Mouse (Mus musculus): ENCODE measurements around the gene Capn15.

The Capn15 gene

DNA sequence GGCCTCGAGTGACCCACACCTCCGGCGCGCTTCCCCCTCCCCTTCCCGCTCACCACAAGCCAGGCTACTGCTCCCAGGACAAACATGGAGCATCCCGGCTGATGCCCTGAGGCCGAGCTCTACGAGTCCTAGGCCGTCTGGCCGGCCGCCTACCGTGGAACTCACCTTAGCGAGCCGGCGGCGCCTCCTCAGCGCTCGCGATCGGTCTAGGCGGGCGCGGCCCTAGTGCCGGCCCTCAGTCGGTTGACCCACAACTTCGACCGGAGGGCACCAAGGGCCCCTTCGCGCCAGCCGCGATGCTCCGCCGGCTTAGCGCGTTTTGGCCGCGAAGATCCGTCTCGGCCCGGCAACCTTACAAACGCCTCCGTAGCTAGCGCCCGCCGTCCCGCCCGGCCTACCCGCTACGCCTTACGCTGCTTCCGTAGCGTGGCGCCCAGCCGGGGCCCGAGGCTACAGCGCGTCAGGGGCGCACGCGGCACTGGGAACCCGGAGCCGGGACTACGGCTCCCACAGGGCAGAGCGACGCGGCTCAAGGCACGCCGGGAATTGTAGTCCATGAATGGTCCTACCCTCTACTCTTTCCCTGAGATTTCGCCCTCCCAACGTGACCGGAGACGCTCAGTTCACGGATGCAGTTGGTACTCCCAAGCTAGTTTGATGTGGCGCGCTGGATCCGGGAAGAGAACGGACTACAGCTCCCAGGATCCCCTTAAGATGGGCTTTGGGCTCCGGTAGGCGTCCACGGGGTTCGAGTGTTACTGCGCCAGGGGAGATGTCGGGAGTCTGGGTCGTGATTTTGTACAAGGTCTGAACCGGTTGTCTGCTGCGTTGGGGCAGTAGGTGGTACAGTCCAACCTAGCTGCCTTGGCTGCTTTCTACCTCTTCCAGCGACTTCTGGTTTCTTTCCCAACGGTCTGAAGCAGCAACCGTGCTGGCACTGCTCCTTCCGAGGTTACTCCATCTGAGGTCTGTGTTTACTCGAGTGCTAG is at the start of gene Capn15:
TSS of gene Capn15 (minus strand) at position 491 of the 989 bp plus-strand sequence.
- peak; percentile 99 for DNase-seq (ENCODE audit: low read depth, low spot score)

DNA sequence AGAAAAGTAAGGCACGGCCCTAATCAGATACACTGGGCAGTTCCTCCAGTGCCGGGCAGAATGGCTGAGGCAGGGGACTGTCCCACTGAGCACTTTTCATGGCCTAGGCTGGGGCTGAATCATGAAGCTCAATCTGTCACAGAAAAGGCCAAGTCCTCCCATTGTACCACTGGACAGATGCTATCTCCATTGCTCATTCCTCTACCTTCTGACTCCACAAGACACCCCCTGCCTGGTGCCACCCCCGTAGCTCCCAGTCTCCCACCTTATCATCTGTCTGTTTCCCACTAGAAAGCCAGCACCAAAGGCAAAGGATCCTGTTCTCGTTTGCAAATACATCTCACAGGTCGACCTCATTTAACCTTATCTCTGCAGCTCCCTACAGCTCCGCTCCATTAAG is 46.4 kb upstream of the Capn15 start:
- no peak for DNase-seq (ENCODE audit: low read depth, low spot score)

- DNase-seq (ENCODE audit: low read depth, low spot score): no peak
Measured at GRCm38 (mm10) chr17:26031583-26031982, 46.0 kb upstream of the Capn15 start.

DNA sequence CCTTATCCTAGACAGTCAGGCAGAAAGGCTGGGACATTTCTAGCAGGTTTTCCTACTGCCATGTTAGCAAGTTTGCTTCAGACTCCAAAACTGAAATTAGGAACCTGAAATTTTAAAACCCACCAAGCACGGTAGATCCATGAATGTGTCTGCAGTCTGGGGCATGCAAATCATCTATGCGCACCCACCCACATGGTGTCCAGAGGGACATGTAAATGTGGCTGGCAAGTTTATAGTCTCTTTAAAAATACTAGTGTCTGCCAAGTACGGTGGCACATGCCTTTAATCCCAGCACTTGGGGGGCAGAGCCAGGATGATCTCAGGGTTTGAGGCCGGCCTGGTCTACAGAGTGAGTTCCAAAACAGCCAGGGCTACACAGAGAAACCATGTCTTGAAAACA is 42.7 kb upstream of the Capn15 start:
- DNase-seq (ENCODE audit: low read depth, low spot score): no peak

DNA sequence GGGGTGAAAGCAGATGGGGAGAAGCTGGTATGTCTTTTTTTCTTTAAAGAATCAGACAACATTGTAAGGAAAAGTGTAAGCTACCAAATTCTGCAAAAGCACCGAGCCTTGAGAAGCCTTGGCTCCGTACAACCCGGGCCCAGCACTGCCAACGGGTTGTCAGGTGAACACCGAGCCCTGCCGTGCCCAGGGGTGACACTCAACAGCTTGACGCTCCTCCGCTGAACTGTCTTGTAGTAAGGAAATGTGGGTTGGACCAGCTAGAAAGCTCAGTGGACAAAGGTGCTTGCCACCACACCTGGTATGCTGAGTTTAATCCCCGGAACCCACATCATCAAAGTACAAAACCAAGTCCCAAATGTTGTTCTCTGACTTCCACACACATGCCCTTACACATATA is 39.1 kb upstream of the Capn15 start:
- DNase-seq (ENCODE audit: low read depth, low spot score): no peak

DNA sequence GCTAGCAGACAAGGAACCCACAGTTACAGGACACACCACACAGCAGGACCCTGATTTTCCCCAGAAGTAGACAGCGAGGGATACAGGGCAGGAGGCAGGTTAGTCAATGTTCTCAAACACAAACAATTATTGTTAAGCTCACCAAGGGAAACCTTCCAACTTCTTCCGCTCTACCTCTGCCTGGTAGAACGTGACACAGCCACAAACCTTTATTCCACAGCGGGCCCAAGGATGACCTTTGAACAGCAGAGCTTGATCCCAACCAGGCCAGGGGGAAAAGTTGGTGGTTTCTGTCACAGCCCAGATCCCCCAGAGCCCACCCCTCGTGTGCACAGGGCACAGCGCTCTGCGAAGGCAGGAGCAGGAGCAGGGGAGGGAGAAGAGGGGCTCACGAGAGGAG is 38.4 kb upstream of the Capn15 start:
- no peak for DNase-seq (ENCODE audit: low read depth, low spot score)

- no peak for DNase-seq (ENCODE audit: low read depth, low spot score)
Measured at GRCm38 (mm10) chr17:26023181-26023580, 37.6 kb upstream of the Capn15 start.

- no peak for DNase-seq (ENCODE audit: low read depth, low spot score)
Measured at GRCm38 (mm10) chr17:26021728-26022341, 36.2 kb upstream of the Capn15 start.

DNA sequence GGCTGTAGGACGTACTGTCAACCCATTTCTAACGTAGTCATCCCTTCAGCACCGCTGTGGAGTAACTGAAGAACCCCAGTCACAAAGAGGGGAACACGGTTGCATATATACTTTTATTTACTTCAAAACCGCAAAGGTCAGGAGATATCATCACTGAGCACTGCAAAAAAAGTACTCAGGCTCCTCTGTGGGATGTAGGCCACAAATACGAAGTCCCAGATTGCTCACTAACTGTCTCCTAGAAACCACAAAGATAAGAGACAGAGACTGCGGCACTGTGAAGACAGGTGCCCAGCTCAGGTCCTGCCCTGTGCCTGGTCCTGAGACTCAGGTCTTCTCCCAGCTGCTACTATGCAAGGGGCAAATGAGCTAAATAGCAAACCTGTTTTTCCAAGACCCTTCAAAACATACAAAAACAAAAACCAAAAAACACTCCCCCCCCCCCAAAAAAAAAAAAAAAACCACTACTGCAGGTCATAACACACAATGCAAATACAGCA is 35.3 kb upstream of the Capn15 start:
- DNase-seq (ENCODE audit: low read depth, low spot score): no peak

GRCm38 (mm10) chr17:26018388-26018787 is 32.8 kb upstream of the Capn15 start:
- DNase-seq (ENCODE audit: low read depth, low spot score): no peak

DNA sequence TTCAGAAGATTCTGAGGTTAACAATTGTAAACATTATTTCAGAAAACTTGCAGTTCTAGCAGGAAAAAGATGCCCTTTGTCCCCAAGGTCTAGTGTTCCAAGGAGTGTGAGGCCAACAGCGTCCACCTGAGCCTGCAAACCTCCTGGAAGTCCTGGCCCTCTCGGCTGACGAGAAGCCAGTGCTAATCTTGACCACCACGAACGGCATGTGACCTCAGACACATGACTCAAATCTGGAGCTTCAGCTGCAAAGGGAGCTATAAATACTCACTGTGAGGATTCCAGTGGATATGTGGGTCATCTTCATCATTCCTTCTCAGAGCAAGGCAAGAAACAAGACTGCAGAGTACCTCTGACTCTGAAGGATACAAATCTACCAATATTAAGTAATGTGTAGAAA is 32.4 kb upstream of the Capn15 start:
- DNase-seq (ENCODE audit: low read depth, low spot score): no peak

DNA sequence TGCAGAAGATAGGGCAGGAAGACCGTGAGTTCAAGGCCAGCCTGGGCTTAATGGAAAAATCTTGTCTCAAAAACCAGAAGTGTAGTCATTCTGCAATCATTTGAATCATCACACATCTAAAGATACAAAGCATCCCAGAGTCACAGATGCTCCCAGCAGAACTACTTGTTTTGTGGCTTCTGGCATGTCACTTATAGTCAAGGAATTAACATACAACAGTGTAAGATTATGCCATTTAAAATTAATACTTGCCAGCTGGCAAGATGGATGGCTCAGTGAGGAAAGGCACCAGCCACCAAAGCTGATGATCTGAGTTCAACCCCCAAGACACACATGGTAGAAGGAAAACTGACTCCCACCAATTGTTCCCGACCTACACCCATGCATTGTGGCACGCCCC is 31.4 kb upstream of the Capn15 start:
- DNase-seq (ENCODE audit: low read depth, low spot score): no peak

- DNase-seq (ENCODE audit: low read depth, low spot score): no peak
Measured at GRCm38 (mm10) chr17:26013711-26014110, 28.1 kb upstream of the Capn15 start.

DNA sequence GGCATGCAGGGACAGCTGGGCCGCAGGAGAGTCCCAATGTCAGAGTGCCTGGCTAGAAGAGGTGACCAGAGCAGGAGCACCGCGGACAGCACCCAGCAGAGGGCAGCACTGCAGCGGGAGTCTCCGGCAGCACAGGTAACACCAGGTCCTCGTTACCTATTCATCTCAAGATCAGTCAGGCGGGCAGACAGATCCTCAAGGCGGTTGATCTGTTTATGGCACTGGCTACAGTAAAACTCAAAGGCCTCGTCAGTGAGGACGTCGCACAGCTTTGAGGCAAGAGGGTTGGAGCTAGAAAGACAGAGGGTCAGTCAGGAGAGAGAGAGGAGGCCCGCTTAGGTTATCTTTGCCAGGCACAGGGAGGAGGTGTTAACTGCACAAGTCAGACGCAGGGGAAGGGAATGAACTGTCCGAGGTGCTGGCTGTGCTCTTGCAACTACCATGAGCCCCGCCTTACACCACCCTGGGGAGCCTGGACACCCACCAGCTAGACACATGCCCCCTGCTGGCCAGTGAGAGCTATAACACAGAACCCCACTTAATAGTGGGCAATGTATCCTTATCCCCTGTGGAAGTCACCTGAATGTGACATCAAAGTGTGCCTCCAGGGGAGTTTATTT is 26.4 kb upstream of the Capn15 start:
- DNase-seq (ENCODE audit: low read depth, low spot score): peak; percentile 97

GRCm38 (mm10) chr17:26009540-26009939 is 23.9 kb upstream of the Capn15 start:
- DNase-seq (ENCODE audit: low read depth, low spot score): peak; percentile 86

GRCm38 (mm10) chr17:26008787-26009186 is 23.2 kb upstream of the Capn15 start:
- DNase-seq (ENCODE audit: low read depth, low spot score): no peak

DNA sequence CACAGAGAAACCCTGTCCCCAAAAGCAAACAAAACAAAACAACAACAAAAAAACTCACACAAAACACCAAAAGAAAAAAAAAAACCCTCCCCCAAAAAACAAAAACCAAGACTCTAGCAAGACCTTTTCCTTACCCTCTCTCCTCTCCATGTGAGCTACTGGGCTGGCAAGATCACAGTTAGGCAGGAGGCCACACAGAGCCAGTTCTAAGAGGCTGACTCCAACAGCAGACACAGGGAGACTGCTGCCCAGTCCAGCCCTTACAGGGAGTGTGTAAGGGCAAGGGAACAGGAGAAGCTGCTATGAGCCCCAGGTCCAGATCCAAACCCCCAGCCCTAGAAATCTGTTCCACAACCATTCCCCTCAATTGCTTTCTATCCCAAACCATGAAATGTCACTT is 22.7 kb upstream of the Capn15 start:
- DNase-seq (ENCODE audit: low read depth, low spot score): no peak

GRCm38 (mm10) chr17:26007646-26008045 is 22.1 kb upstream of the Capn15 start:
- peak; percentile 45 for DNase-seq (ENCODE audit: low read depth, low spot score)

GRCm38 (mm10) chr17:26005731-26006450 is 20.3 kb upstream of the Capn15 start:
- DNase-seq (ENCODE audit: low read depth, low spot score): no peak

- DNase-seq (ENCODE audit: low read depth, low spot score): no peak
Measured at GRCm38 (mm10) chr17:26004711-26005110, 19.1 kb upstream of the Capn15 start.

- no peak for DNase-seq (ENCODE audit: low read depth, low spot score)
Measured at GRCm38 (mm10) chr17:26003864-26004263, 18.3 kb upstream of the Capn15 start.

DNA sequence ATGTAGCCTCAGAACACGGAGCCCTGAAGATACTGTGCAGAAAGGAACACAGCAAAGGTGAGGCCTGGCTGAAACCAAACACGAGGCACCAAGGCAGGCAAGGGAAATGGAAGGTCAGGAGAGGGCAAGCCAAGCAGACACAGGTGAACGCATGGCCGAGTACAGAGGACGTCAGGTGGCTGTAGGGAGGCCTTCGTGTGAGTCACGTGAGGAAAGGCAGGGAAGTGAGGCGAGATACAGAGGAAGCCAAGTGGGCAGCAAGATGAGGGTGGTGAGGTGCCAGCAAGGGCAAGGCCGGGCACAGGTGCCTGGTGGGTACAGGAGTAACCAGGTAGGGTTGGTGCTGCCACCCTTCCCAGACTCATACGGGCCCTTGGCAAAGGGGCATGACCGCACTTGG is 12.8 kb upstream of the Capn15 start:
- DNase-seq (ENCODE audit: low read depth, low spot score): no peak

Measured in ZHBTc4 (cell line).